Mouse (Mus musculus): ENCODE measurements around the gene Atoh1. TPM values are rescaled to one million over a fixed set of nuclear protein-coding genes. Genes with fewer than 3 reads are reported as not detected.

The Atoh1 gene
- polyA plus RNA-seq (2021): not detected

GRCm38 (mm10) chr6:64728499-64729198, at the start of gene Atoh1:
Gene Atoh1, plus strand, starts transcription at chr6:64729125.
- peaks cover 47% of the 10 kb centered on the region for H3K27me3 ChIP-seq
- ATAC-seq: no peak
- in situ Hi-C loops (cut with MboI; ENCODE audit: low pct_unique_long_range_greater_than_20kb): no loop called here
- ChIA-PET POLR2A (interaction anchor here (0.6 kb wide), 1 partner anchor 174 kb away, joined by 3 read pairs; no protein-coding TSS in a partner anchor), CTCF (no interaction called here)
- DNase-seq (ENCODE audit: low read depth, low spot score): no peak
- no peak for TF ChIP-seq CTCF (IDR thresholded peaks at IDR 0.05)

- in situ Hi-C loops (cut with MboI; ENCODE audit: low pct_unique_long_range_greater_than_20kb): no loop called here
- POLR2A ChIA-PET: no interaction called here
- peaks cover 11% of the 10 kb centered on the region for H3K27me3 ChIP-seq
- DNase-seq (ENCODE audit: low read depth, low spot score) (no peak), ATAC-seq (no peak)
- peak; percentile 47 for TF ChIP-seq CTCF (IDR thresholded peaks at IDR 0.05)
- CTCF ChIA-PET: no interaction called here
These were observed 45.0 kb upstream of the Atoh1 start for GRCm38 (mm10) chr6:64683974-64684373.

GRCm38 (mm10) chr6:64684973-64685372, 44.0 kb upstream of the Atoh1 start:
- ATAC-seq: no peak
- POLR2A ChIA-PET: no interaction called here

GRCm38 (mm10) chr6:64688181-64688944, 40.6 kb upstream of the Atoh1 start:
- no peak for ATAC-seq
- no peak for DNase-seq (ENCODE audit: low read depth, low spot score)
- in situ Hi-C loops (cut with MboI; ENCODE audit: low pct_unique_long_range_greater_than_20kb): no loop called here
- peaks cover 24% of the 10 kb centered on the region for H3K27me3 ChIP-seq
- POLR2A ChIA-PET: no interaction called here
- CTCF ChIA-PET: no interaction called here
- TF ChIP-seq CTCF (IDR thresholded peaks at IDR 0.05): no peak

More at GRCm38 (mm10) chr6:64684973-64685372, 44.0 kb upstream of the Atoh1 start:
- TF ChIP-seq CTCF (IDR thresholded peaks at IDR 0.05): peak; percentile 22
- DNase-seq (ENCODE audit: low read depth, low spot score): no peak
- H3K27me3 ChIP-seq: peaks cover 17% of the 10 kb centered on the region
- CTCF ChIA-PET: no interaction called here
- in situ Hi-C loops (cut with MboI; ENCODE audit: low pct_unique_long_range_greater_than_20kb): no loop called here

DNA sequence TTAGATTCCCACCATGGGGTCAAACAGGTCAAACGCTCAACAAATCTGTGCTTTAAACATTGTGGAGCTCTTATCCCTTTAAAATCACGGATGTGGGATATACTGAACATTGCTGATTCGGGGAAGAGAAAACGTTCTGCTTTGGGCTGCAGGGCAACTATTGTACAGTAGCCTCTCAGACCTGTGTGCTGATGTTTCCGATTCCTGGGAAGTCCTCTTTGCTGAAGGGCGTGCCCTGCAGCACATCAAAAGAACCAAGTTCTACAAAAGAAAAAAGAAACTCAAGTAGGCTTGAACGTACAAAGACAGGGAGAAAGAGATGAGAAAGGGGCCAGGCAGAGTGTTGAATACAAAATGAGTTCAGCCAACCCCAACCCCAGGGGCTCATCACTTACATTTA, 34.2 kb upstream of the Atoh1 start:
- no peak for TF ChIP-seq CTCF (IDR thresholded peaks at IDR 0.05)
- DNase-seq (ENCODE audit: low read depth, low spot score) (no peak), ATAC-seq (no peak)
- ChIA-PET POLR2A (interaction anchor here (0.7 kb wide), 1 partner anchor 1317 kb away, joined by 3 read pairs; no protein-coding TSS in a partner anchor), CTCF (no interaction called here)
- peaks cover 31% of the 10 kb centered on the region for H3K27me3 ChIP-seq
- in situ Hi-C loops (cut with MboI; ENCODE audit: low pct_unique_long_range_greater_than_20kb): no loop called here

DNA sequence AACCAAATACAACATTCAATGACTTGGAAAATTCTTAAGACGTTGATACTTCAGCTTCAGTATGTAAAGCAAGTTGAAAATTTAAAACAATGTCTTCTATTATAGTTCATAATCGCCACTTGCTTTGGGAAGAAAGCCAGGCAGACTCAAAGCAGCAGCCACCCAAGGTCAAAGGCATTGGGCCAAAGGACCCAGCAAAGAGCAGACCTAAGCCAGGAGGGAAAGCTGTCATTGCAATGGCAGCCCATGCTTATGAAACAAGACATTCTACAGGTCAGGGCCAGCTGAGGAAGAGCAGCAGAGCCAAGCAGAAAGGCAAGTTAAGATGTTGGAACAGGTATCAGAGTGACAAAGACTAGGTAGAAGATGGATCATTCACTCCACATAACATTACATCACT, 25.3 kb upstream of the Atoh1 start:
- CTCF ChIA-PET: no interaction called here
- no peak for DNase-seq (ENCODE audit: low read depth, low spot score)
- TF ChIP-seq CTCF (IDR thresholded peaks at IDR 0.05): no peak
- in situ Hi-C loops (cut with MboI; ENCODE audit: low pct_unique_long_range_greater_than_20kb): no loop called here
- no peak for ATAC-seq
- peaks cover 7% of the 10 kb centered on the region for H3K27me3 ChIP-seq
- POLR2A ChIA-PET: no interaction called here

- ATAC-seq: peak; percentile 51
- CTCF ChIA-PET: no interaction called here
- POLR2A ChIA-PET: interaction anchor here (0.6 kb wide), 1 partner anchor 174 kb away, joined by 3 read pairs; no protein-coding TSS in a partner anchor
- no peak for TF ChIP-seq CTCF (IDR thresholded peaks at IDR 0.05)
- H3K27me3 ChIP-seq: peaks cover 41% of the 10 kb centered on the region
- DNase-seq (ENCODE audit: low read depth, low spot score): no peak
- in situ Hi-C loops (cut with MboI; ENCODE audit: low pct_unique_long_range_greater_than_20kb): no loop called here
These were observed 1.0 kb upstream of the Atoh1 start for GRCm38 (mm10) chr6:64727751-64728403.

GRCm38 (mm10) chr6:64729231-64730011, 496 bp downstream of the Atoh1 start:
- ChIA-PET POLR2A (no interaction called here), CTCF (no interaction called here)
- in situ Hi-C loops (cut with MboI; ENCODE audit: low pct_unique_long_range_greater_than_20kb): no loop called here
- H3K27me3 ChIP-seq: peaks cover 55% of the 10 kb centered on the region
- DNase-seq (ENCODE audit: low read depth, low spot score) (no peak), ATAC-seq (no peak)
- TF ChIP-seq CTCF (IDR thresholded peaks at IDR 0.05): no peak

GRCm38 (mm10) chr6:64730030-64730429, 1.1 kb downstream of the Atoh1 start:
- in situ Hi-C loops (cut with MboI; ENCODE audit: low pct_unique_long_range_greater_than_20kb): no loop called here
- ATAC-seq (no peak), DNase-seq (ENCODE audit: low read depth, low spot score) (no peak)
- TF ChIP-seq CTCF (IDR thresholded peaks at IDR 0.05): no peak
- peaks cover 61% of the 10 kb centered on the region for H3K27me3 ChIP-seq
- ChIA-PET CTCF (no interaction called here), POLR2A (no interaction called here)

DNA sequence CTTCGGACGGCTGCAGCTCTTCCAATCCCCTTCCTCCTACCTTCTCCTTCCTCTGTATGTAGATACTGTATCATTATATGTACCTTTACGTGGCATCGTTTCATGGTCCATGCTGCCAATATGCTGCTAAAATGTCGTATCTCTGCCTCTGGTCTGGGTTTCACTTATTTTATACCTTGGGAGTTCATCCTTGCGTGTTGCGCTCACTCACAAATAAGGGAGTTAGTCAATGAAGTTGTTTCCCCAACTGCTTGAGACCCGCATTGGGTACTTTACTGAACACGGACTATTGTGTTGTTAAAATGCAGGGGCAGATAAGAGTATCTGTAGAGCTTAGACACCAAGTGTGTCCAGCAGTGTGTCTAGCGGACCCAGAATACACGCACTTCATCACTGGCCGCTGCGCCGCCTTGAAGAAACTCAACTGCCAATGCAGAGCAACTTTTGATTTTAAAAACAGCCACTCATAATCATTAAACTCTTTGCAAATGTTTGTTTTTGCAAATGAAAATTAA, 1.6 kb downstream of the Atoh1 start:
- ATAC-seq (no peak), DNase-seq (ENCODE audit: low read depth, low spot score) (no peak)
- ChIA-PET CTCF (no interaction called here), POLR2A (no interaction called here)
- no peak for TF ChIP-seq CTCF (IDR thresholded peaks at IDR 0.05)
- in situ Hi-C loops (cut with MboI; ENCODE audit: low pct_unique_long_range_greater_than_20kb): no loop called here
- peaks cover 66% of the 10 kb centered on the region for H3K27me3 ChIP-seq
